Comparison of ENCODE assay signal across 9 mouse cellular contexts in the genomic region with DNA sequence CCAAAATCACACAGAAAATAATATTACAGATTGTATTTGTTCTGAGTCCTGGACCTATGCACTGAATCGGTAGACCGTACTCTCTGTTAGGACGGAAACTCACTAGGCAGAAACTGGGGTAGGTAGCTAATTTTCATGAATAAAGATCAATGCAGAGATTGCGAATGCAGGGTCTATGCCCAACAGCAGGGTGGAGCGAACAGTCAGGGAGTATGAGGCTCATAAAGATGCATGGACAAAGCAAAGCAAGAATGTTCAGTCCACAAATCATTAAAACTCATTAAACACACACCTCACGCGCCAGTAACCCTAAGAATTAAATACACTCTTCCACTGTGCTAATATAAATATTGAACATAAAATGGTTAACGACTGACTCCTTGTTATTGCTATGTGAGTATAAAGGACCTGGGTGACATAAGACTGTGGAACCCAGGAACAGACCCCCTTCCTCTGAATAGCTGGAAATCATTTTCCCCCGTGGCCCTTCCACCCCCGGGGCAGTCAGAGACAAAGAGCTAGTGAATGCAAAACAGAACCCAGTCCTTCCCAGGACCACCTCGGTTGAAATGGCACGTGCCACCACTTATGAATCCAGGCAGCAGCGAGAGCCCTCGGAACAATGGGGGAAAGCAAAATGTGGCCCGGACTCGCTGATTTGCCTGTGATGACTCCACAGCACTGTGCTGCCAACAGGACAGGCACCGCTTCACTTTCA.
DNase-seq lines count a peak whose midpoint lies in the region; ATAC-seq and TF ChIP-seq lines count a peak whose summit lies in the region.
"Had no signal": no experiment of that assay in that cellular context is flagged by ENCODE, and none has a peak within 500 bp of the region (broad histone marks: within the 10 kb centered on the region; RNA-seq: fewer than 3 reads in every experiment).

No protein-coding gene starts in this region.

- H3K27ac ChIP-seq in layer of hippocampus, adult 2 months: no peak overlapping the region
- no peak overlapping the region for H3K27ac ChIP-seq in forebrain, embryonic 13.5 days
- H3K27ac ChIP-seq in limb, embryonic 12.5 days: peak overlapping the region; percentile 24; the same call in 1 of the 2 replicates
- 0 out of 2 replicates have a peak overlapping the region, but pooled peaks have one; percentile 23 for H3K27ac ChIP-seq in neural tube, embryonic 15.5 days (replicated peaks)

- no peaks in the 10 kb centered on the region for H3K9me3 ChIP-seq in forebrain, embryonic 13.5 days (replicated peaks)
- no peaks in the 10 kb centered on the region for H3K9me3 ChIP-seq in limb, embryonic 12.5 days
- no peaks in the 10 kb centered on the region for H3K9me3 ChIP-seq in neural tube, embryonic 15.5 days (replicated peaks)

- DNase-seq in layer of hippocampus, adult 2 months (ENCODE audit: low spot score in 2 of 2): no peak
- DNase-seq in layer of hippocampus, adult 11-12 months (ENCODE audit: low spot score): no peak
- no peak for DNase-seq in spleen, postnatal 4 days (ENCODE audit: low spot score in 2 of 2)
- no peak for DNase-seq in thymus, adult 18-20 months
- DNase-seq in left cerebral cortex, postnatal 10 days (ENCODE audit: extremely low spot score in 1 of 2, low spot score in 2 of 2): no peak
- DNase-seq: right cerebral cortex, postnatal 25 days had no signal

- peak overlapping the region; percentile 34 for H3K4me2 ChIP-seq in forebrain, embryonic 13.5 days
- peak overlapping the region; percentile 29 for H3K4me2 ChIP-seq in limb, embryonic 12.5 days
- peak overlapping the region; percentile 35 for H3K4me2 ChIP-seq in neural tube, embryonic 15.5 days

- intact Hi-C loops in left cerebral cortex, postnatal 10 days (cut with DNase I): no loop called here

- H3K4me3 ChIP-seq in layer of hippocampus, adult 2 months: peak overlapping the region; percentile 15; the same call in 1 of the 2 replicates
- no peak overlapping the region for H3K4me3 ChIP-seq in forebrain, embryonic 13.5 days
- no peak overlapping the region for H3K4me3 ChIP-seq in limb, embryonic 12.5 days (replicated peaks)
- H3K4me3 ChIP-seq in neural tube, embryonic 15.5 days (replicated peaks): no peak overlapping the region

- ATAC-seq in forebrain, embryonic 13.5 days: peak; percentile 84
- ATAC-seq in limb, embryonic 12.5 days (ENCODE audit: insufficient number of reproducible peaks, insufficient read depth, low FRiP score, low TSS enrichment, low read depth): peak; percentile 65; the same call in 1 of the 2 replicates
- ATAC-seq in neural tube, embryonic 15.5 days (ENCODE audit: low FRiP score): peak; percentile 73

- 12% methylated on average over 17 of the region's 17 CpGs for WGBS in forebrain, embryonic 13.5 days
- WGBS in limb, embryonic 12.5 days: 22% methylated on average over 17 of the region's 17 CpGs
- WGBS in neural tube, embryonic 15.5 days: 17% methylated on average over 17 of the region's 17 CpGs

- TF ChIP-seq CTCF in layer of hippocampus, adult 2 months (conservative IDR thresholded peaks at IDR 0.05): no peak

- H3K36me3 ChIP-seq in forebrain, embryonic 13.5 days (ENCODE audit: poor library complexity, severe bottlenecking): no peaks in the 10 kb centered on the region
- no peaks in the 10 kb centered on the region for H3K36me3 ChIP-seq in limb, embryonic 12.5 days
- H3K36me3 ChIP-seq in neural tube, embryonic 15.5 days: no peaks in the 10 kb centered on the region

- peaks cover 13% of the 10 kb centered on the region for H3K4me1 ChIP-seq in forebrain, embryonic 13.5 days
- peaks cover 30% of the 10 kb centered on the region for H3K4me1 ChIP-seq in limb, embryonic 12.5 days (replicated peaks)
- peaks cover 29% of the 10 kb centered on the region for H3K4me1 ChIP-seq in neural tube, embryonic 15.5 days

- H3K9ac ChIP-seq in forebrain, embryonic 13.5 days: no peak overlapping the region
- no peak overlapping the region for H3K9ac ChIP-seq in limb, embryonic 12.5 days (replicated peaks)
- no peak overlapping the region for H3K9ac ChIP-seq in neural tube, embryonic 15.5 days (replicated peaks)

- H3K27me3 ChIP-seq in forebrain, embryonic 13.5 days: peaks cover 58% of the 10 kb centered on the region
- peaks cover 36% of the 10 kb centered on the region for H3K27me3 ChIP-seq in limb, embryonic 12.5 days
- H3K27me3 ChIP-seq in neural tube, embryonic 15.5 days (replicated peaks): no peaks in the 10 kb centered on the region

Comparison
In these comparisons a context has a peak if more than half of its experiments do, and no peak if none do; other contexts are left out.
1. H3K27ac ChIP-seq: peak in limb, embryonic 12.5 days (single experiment) and neural tube, embryonic 15.5 days (single experiment); none in layer of hippocampus, adult 2 months (single experiment) and forebrain, embryonic 13.5 days (single experiment).
2. Peak in every context shown above with its lines, with median percentiles within 50 percentile points of each other: ATAC-seq and H3K4me2 ChIP-seq.